Mouse (Mus musculus) thymus, postnatal 25 days (tissue): ENCODE data around the gene Gm11549.

Experiments used
- DNase-seq: peaks from one replicate; pipeline ENCODE4 v3.0.0; 2022

The Gm11549 gene

GRCm38 (mm10) chr3:36476261-36477155, 45.1 kb downstream of the Gm11549 start:
- DNase-seq = no peak

GRCm38 (mm10) chr3:36475532-36476087, 46.0 kb downstream of the Gm11549 start, which contains the start of the genes Anxa5 and 1810062G17Rik:
TSS of gene Anxa5 (minus strand) at chr3:36475894.
TSS of gene 1810062G17Rik (plus strand) at chr3:36475937.
- DNase-seq = peak; percentile 94

GRCm38 (mm10) chr3:36474938-36475483, 46.6 kb downstream of the Gm11549 start:
- no peak for DNase-seq

GRCm38 (mm10) chr3:36474421-36474820, 47.2 kb downstream of the Gm11549 start:
- DNase-seq = no peak

- DNase-seq = no peak
Observed at GRCm38 (mm10) chr3:36473222-36473621, 48.4 kb downstream of the Gm11549 start.

- no peak for DNase-seq
Observed at GRCm38 (mm10) chr3:36471856-36472255, 49.8 kb downstream of the Gm11549 start.

GRCm38 (mm10) chr3:36468871-36469270, 52.7 kb downstream of the Gm11549 start:
- no peak for DNase-seq

GRCm38 (mm10) chr3:36467632-36468031, 54.0 kb downstream of the Gm11549 start:
- DNase-seq = no peak

- DNase-seq = no peak
Observed at GRCm38 (mm10) chr3:36465538-36465937, 56.1 kb downstream of the Gm11549 start.
